ENCODE assay signal across 18 mouse cellular contexts in genomic region chr14:76203135-76203534, GRCm38 (mm10).
"Had no signal": no experiment of that assay in that cellular context is flagged by ENCODE, and none has a peak within 500 bp of the region (broad histone marks: within the 10 kb centered on the region; RNA-seq: fewer than 3 reads in every experiment).

No protein-coding gene starts in this region.

- H3K4me1 ChIP-seq: midbrain, embryonic 12.5 days; neural tube, embryonic 13.5 days; neural tube, embryonic 15.5 days had no signal

- H3K27me3 ChIP-seq: neural tube, embryonic 13.5 days; neural tube, embryonic 15.5 days had no signal

- H3K9ac ChIP-seq: liver, embryonic 14.5 days; lung, embryonic 14.5 days; midbrain, embryonic 12.5 days; neural tube, embryonic 13.5 days; neural tube, embryonic 15.5 days had no signal

- H3K36me3 ChIP-seq: midbrain, embryonic 10.5 days; midbrain, embryonic 12.5 days; neural tube, embryonic 13.5 days; neural tube, embryonic 15.5 days had no signal

- ATAC-seq: midbrain, embryonic 16.5 days had no signal

- DNase-seq: lung, adult 18-20 months; lung, embryonic 14.5 days; lung, postnatal 14 days; lung, postnatal 36 days; midbrain, embryonic 14.5 days; retina, postnatal 1 day; right cerebral cortex, adult 18-20 months; right cerebral cortex, postnatal 25 days; thymus, adult 18-20 months; thymus, postnatal 25 days had no signal

- H3K27ac ChIP-seq: liver, embryonic 14.5 days; macrophage; midbrain, embryonic 10.5 days; midbrain, embryonic 12.5 days; neural tube, embryonic 13.5 days; neural tube, embryonic 15.5 days had no signal

- H3K4me3 ChIP-seq: midbrain, embryonic 10.5 days; midbrain, embryonic 12.5 days; myocyte; neural tube, embryonic 13.5 days; neural tube, embryonic 15.5 days had no signal

- H3K4me2 ChIP-seq: lung, embryonic 14.5 days; midbrain, embryonic 12.5 days; neural tube, embryonic 13.5 days; neural tube, embryonic 15.5 days had no signal

- H3K9me3 ChIP-seq: midbrain, embryonic 10.5 days; midbrain, embryonic 12.5 days; neural tube, embryonic 13.5 days; neural tube, embryonic 15.5 days had no signal
